Mouse (Mus musculus) forebrain, embryonic 12.5 days (tissue): ENCODE measurements around the gene Gm9745. TPM values are rescaled to one million over a fixed set of nuclear protein-coding genes. Genes with fewer than 3 reads are reported as not detected.

Source experiments
- microRNA-seq: library from miRNA; unstranded; fragments of <30 nt; microRNA quantifications from one replicate; pipeline ENCODE4, GENCODE M21; 2017
- polyA plus RNA-seq: library from polyadenylated mRNA; unstranded; fragments of >200 nt; fragmentation: Nextera tagmentation; extraction: Ambion mirVana; gene quantifications from 2 replicates; pipeline ENCODE4 v1.2.1, GENCODE M21; 2016

Gm9745 gene
- polyA plus RNA-seq, 1 experiment from 2014 or later: not detected

Small RNA genes within 50 kb of the gene (microRNA-seq; reads per million reads assigned to microRNA genes)
- not detected for gene Gm22750

Other genes starting within 250 kb of the Gm9745 start
- gene Wdr37, start 76.3 kb downstream of the Gm9745 start, polyA plus RNA-seq: 51.8 and 56.7 TPM in 2 replicates
- 143 and 153 TPM in 2 replicates for gene Idi1, start 62.7 kb downstream of the Gm9745 start, polyA plus RNA-seq
- gene Idi2, start 4.6 kb upstream of the Gm9745 start, polyA plus RNA-seq: not detected in 2 replicates
- gene Gtpbp4, start 47.9 kb upstream of the Gm9745 start, polyA plus RNA-seq: 88.1 and 96.2 TPM in 2 replicates
- 45.2 and 48.0 TPM in 2 replicates for gene Larp4b, start 145.7 kb upstream of the Gm9745 start, polyA plus RNA-seq